Mouse (Mus musculus): ENCODE data around the gene Hp. TPM values are rescaled to one million over a fixed set of nuclear protein-coding genes. Genes with fewer than 3 reads are reported as not detected.

Hp gene
- 12.6 and 14.8 TPM in 2 replicates for polyA plus RNA-seq (2015; fragmentation: Nextera tagmentation; extraction: Ambion mirVana)

GRCm38 (mm10) chr8:109578900-109579301 lies at the start of gene Hp:
Gene Hp (minus strand): TSS chr8:109579172.
- no peak for ATAC-seq (ENCODE audit: insufficient read depth, low FRiP score, low read depth)
- 55% methylated on average over 8 of the region's 8 CpGs for WGBS
- no peak within 1 kb of the TSS for H3K27ac ChIP-seq

GRCm38 (mm10) chr8:109628638-109629037 lies 49.7 kb upstream of the Hp start:
- no peaks in the 10 kb centered on the region for H3K27me3 ChIP-seq (replicated peaks)
- 60% methylated on average over 6 of the region's 6 CpGs for whole genome bisulfite sequencing
- no peak overlapping the region for H3K9ac ChIP-seq
- no peak for ATAC-seq (ENCODE audit: insufficient read depth, low FRiP score, low read depth)
- no peak overlapping the region for H3K27ac ChIP-seq
- no peaks in the 10 kb centered on the region for H3K36me3 ChIP-seq
- H3K4me1 ChIP-seq, result no peaks in the 10 kb centered on the region
- H3K9me3 ChIP-seq, result no peaks in the 10 kb centered on the region
- H3K4me2 ChIP-seq, result no peak overlapping the region
- H3K4me3 ChIP-seq (replicated peaks), result no peak overlapping the region

More at GRCm38 (mm10) chr8:109578900-109579301, at the start of gene Hp:
- Histone ChIP-seq H3K9me3 (no peaks in the 10 kb centered on the region), H3K4me1 (no peaks in the 10 kb centered on the region), H3K36me3 (no peaks in the 10 kb centered on the region), H3K4me3 (replicated peaks) (no peak within 1 kb of the TSS), H3K4me2 (no peak within 1 kb of the TSS), H3K9ac (no peak within 1 kb of the TSS), H3K27me3 (replicated peaks) (no peaks in the 10 kb centered on the region)

GRCm38 (mm10) chr8:109615569-109615968 lies 36.6 kb upstream of the Hp start:
- 86% methylated on average over 3 of the region's 3 CpGs for WGBS
- no peaks in the 10 kb centered on the region for H3K9me3 ChIP-seq
- H3K4me3 ChIP-seq (replicated peaks), result no peak overlapping the region
- H3K4me1 ChIP-seq, result no peaks in the 10 kb centered on the region
- H3K27ac ChIP-seq, result no peak overlapping the region
- ATAC-seq (ENCODE audit: insufficient read depth, low FRiP score, low read depth), result no peak
- H3K36me3 ChIP-seq, result no peaks in the 10 kb centered on the region
- no peak overlapping the region for H3K9ac ChIP-seq
- H3K4me2 ChIP-seq, result no peak overlapping the region
- no peaks in the 10 kb centered on the region for H3K27me3 ChIP-seq (replicated peaks)

GRCm38 (mm10) chr8:109614243-109615210 lies 35.6 kb upstream of the Hp start, which contains the start of gene Pkd1l3:
Gene Pkd1l3 (plus strand): TSS chr8:109614517.
- WGBS, result 50% methylated on average over 27 of the region's 27 CpGs
- Histone ChIP-seq H3K4me2 (peak within 1 kb of the TSS; percentile 2), H3K4me1 (no peaks in the 10 kb centered on the region), H3K36me3 (no peaks in the 10 kb centered on the region), H3K9ac (no peak within 1 kb of the TSS), H3K27ac (no peak within 1 kb of the TSS), H3K27me3 (replicated peaks) (no peaks in the 10 kb centered on the region), H3K4me3 (replicated peaks) (no peak within 1 kb of the TSS), H3K9me3 (no peaks in the 10 kb centered on the region)
- no peak for ATAC-seq (ENCODE audit: insufficient read depth, low FRiP score, low read depth)

DNA sequence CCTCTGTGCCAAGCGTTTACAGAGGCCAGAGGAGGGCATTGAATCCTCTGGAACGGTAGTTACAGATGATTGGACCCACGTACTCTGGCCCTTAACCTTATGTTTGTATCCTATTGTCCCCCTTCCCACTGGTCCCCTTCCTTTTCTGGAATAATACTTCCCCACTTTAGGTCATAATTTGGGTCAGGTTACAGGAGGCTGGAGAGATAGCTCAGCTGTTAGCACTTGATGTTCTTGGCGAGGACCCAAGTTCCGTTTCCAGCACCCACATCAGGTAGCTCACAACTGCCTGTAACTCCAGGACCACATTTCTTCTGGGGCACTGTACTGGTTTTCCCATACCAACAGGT lies 30.2 kb upstream of the Hp start:
- Histone ChIP-seq H3K9me3 (no peaks in the 10 kb centered on the region), H3K27me3 (replicated peaks) (no peaks in the 10 kb centered on the region), H3K27ac (peak overlapping the region; percentile 98), H3K9ac (no peak overlapping the region), H3K36me3 (no peaks in the 10 kb centered on the region), H3K4me3 (replicated peaks) (peak overlapping the region; percentile 71), H3K4me2 (peak overlapping the region; percentile 87), H3K4me1 (peaks cover 9% of the 10 kb centered on the region)
- 12% methylated on average over 5 of the region's 5 CpGs for WGBS
- no peak for ATAC-seq (ENCODE audit: insufficient read depth, low FRiP score, low read depth)

GRCm38 (mm10) chr8:109608271-109609152 lies 29.5 kb upstream of the Hp start, which contains the start of gene Dhodh:
Gene Dhodh (minus strand): TSS chr8:109608673.
- Histone ChIP-seq H3K4me2 (peak within 1 kb of the TSS; percentile 87), H3K27me3 (replicated peaks) (no peaks in the 10 kb centered on the region), H3K9me3 (no peaks in the 10 kb centered on the region), H3K36me3 (0 out of 2 replicates have a peak, but pooled peaks cover 3% of the 10 kb centered on the region), H3K4me1 (peaks cover 9% of the 10 kb centered on the region), H3K27ac (peak within 1 kb of the TSS; percentile 98), H3K9ac (peak within 1 kb of the TSS; percentile 19; the same call in 1 of the 2 replicates), H3K4me3 (replicated peaks) (peak within 1 kb of the TSS; percentile 71)
- WGBS, result 0% methylated on average over 42 of the region's 42 CpGs
- peak; percentile 99 for ATAC-seq (ENCODE audit: insufficient read depth, low FRiP score, low read depth)

GRCm38 (mm10) chr8:109607650-109608049 lies 28.7 kb upstream of the Hp start:
- no peak for ATAC-seq (ENCODE audit: insufficient read depth, low FRiP score, low read depth)
- Histone ChIP-seq H3K36me3 (0 out of 2 replicates have a peak, but pooled peaks cover 5% of the 10 kb centered on the region), H3K9me3 (no peaks in the 10 kb centered on the region), H3K4me2 (peak overlapping the region; percentile 87), H3K4me1 (peaks cover 9% of the 10 kb centered on the region), H3K27me3 (replicated peaks) (no peaks in the 10 kb centered on the region), H3K27ac (0 out of 2 replicates have a peak overlapping the region, but pooled peaks have one; percentile 98), H3K4me3 (replicated peaks) (peak overlapping the region; percentile 71), H3K9ac (peak overlapping the region; percentile 19; the same call in 1 of the 2 replicates)
- 11% methylated on average over 12 of the region's 12 CpGs for WGBS

DNA sequence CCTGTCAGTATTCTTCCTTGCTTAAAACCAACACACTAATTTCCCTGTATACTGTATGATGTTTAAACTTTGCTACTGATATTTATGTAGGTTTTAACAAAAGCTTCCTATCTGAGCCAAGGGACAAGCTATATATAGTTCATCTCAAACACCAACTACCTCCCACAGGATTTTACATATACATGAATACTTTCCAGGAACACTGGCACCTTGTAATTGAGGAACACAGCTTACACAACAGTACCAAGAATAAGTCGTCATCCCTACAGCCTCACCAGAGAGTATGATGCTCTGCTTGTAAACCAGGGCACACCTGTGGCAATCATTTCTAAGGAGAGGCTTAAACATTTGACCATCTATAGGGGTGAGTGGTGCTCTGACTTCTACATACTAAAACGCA lies 27.8 kb upstream of the Hp start:
- H3K27ac ChIP-seq, result no peak overlapping the region
- ATAC-seq (ENCODE audit: insufficient read depth, low FRiP score, low read depth), result no peak
- H3K9ac ChIP-seq, result no peak overlapping the region
- no peaks in the 10 kb centered on the region for H3K27me3 ChIP-seq (replicated peaks)
- 0 out of 2 replicates have a peak, but pooled peaks cover 5% of the 10 kb centered on the region for H3K36me3 ChIP-seq
- no peak overlapping the region for H3K4me3 ChIP-seq (replicated peaks)
- H3K4me2 ChIP-seq, result no peak overlapping the region
- H3K4me1 ChIP-seq, result peaks cover 9% of the 10 kb centered on the region
- H3K9me3 ChIP-seq, result no peaks in the 10 kb centered on the region
- whole genome bisulfite sequencing, result 73% methylated on average over 2 of the region's 2 CpGs

DNA sequence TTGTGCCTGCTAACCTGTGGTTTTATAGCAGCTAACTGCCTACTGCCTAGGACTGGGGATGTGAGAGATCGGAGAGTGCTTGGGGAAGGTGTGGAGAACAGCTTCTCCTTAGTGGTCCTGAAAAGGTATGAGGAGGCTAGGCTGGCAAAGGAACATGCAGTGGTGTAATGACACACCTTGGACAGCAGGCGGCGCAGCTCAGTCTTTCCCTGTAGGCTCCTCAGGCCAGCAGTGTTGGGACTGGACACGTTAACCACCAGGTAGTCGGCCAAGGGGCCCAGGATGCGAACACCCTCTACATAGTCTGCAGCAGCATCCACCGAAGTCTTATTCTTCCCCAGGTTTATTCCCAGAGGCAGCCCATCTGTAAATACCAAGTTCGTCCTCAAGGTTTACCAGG lies 16.9 kb upstream of the Hp start:
- no peak overlapping the region for H3K9ac ChIP-seq
- H3K27me3 ChIP-seq (replicated peaks), result no peaks in the 10 kb centered on the region
- 48% methylated on average over 8 of the region's 8 CpGs for WGBS
- peaks cover 11% of the 10 kb centered on the region; the same call in 1 of the 2 replicates for H3K36me3 ChIP-seq
- H3K4me2 ChIP-seq, result no peak overlapping the region
- no peaks in the 10 kb centered on the region for H3K4me1 ChIP-seq
- ATAC-seq (ENCODE audit: insufficient read depth, low FRiP score, low read depth), result no peak
- no peak overlapping the region for H3K4me3 ChIP-seq (replicated peaks)
- no peak overlapping the region for H3K27ac ChIP-seq
- no peaks in the 10 kb centered on the region for H3K9me3 ChIP-seq

- peaks cover 8% of the 10 kb centered on the region; the same call in 1 of the 2 replicates for H3K36me3 ChIP-seq
- no peak for ATAC-seq (ENCODE audit: insufficient read depth, low FRiP score, low read depth)
- H3K9ac ChIP-seq, result no peak overlapping the region
- no peaks in the 10 kb centered on the region for H3K4me1 ChIP-seq
- WGBS, result 58% methylated on average over 6 of the region's 6 CpGs
- H3K4me3 ChIP-seq (replicated peaks), result no peak overlapping the region
- H3K27me3 ChIP-seq (replicated peaks), result no peaks in the 10 kb centered on the region
- H3K9me3 ChIP-seq, result no peaks in the 10 kb centered on the region
- H3K27ac ChIP-seq, result no peak overlapping the region
- no peak overlapping the region for H3K4me2 ChIP-seq
Measured at GRCm38 (mm10) chr8:109593117-109593788, 14.3 kb upstream of the Hp start.

GRCm38 (mm10) chr8:109592164-109592563 lies 13.2 kb upstream of the Hp start:
- Histone ChIP-seq H3K27me3 (replicated peaks) (no peaks in the 10 kb centered on the region), H3K4me3 (replicated peaks) (no peak overlapping the region), H3K36me3 (peaks cover 8% of the 10 kb centered on the region; the same call in 1 of the 2 replicates), H3K9ac (no peak overlapping the region), H3K4me2 (no peak overlapping the region), H3K4me1 (0 out of 2 replicates have a peak, but pooled peaks cover 2% of the 10 kb centered on the region), H3K27ac (no peak overlapping the region), H3K9me3 (no peaks in the 10 kb centered on the region)
- 80% methylated on average over 5 of the region's 5 CpGs for WGBS
- no peak for ATAC-seq (ENCODE audit: insufficient read depth, low FRiP score, low read depth)

Measured in stomach, embryonic 15.5 days (tissue).